Mouse (Mus musculus) G1E (cell line): ENCODE measurements around the gene Tbc1d13.

Experiments used
- CTCF ChIP-seq: IDR thresholded peaks from 2 replicates; pipeline ENCODE4 v1.5.1; 2012; ENCODE audit warnings: low read depth, low read length, inconsistent platforms, mixed read lengths
- GATA1 ChIP-seq: IDR thresholded peaks from 2 replicates; pipeline ENCODE4 v1.6.1; 2012; ENCODE audit warnings: borderline replicate concordance, low read length, inconsistent platforms, mixed read lengths
- POLR2AphosphoS5 ChIP-seq: IDR thresholded peaks from 2 replicates; pipeline ENCODE4 v1.6.1; 2012; ENCODE audit warnings: low read depth, low read length, inconsistent platforms; ENCODE audit not compliant: insufficient replicate concordance
- TAL1 ChIP-seq: conservative IDR thresholded peaks from 2 replicates; pipeline ENCODE4 v1.6.1; 2012; ENCODE audit warnings: low read depth, low read length, inconsistent platforms, mixed read lengths

GRCm38 (mm10) chr2:30111500-30111899 is 22.0 kb upstream of the Tbc1d13 start:
- TF ChIP-seq POLR2AphosphoS5 (no peak), CTCF (no peak), GATA1 (no peak), TAL1 (peak; percentile 40; the same call in 1 of the 2 replicates)
